Mouse (Mus musculus) macrophage (primary cell): ENCODE data around the gene Gm49776. TPM values are rescaled to one million over a fixed set of nuclear protein-coding genes. Genes with fewer than 3 reads are reported as not detected.
A peak's percentile ranks its signal among the peaks of the same experiment; 100 is the strongest.

Experiments used
- H3K27ac ChIP-seq: fragments of 350-480 bp; formaldehyde crosslinking; 2 replicates; pipeline ENCODE4 v1.9.0; 2021
- H3K36me3 ChIP-seq: fragments of 350-480 bp; formaldehyde crosslinking; 2 replicates; pipeline ENCODE4 v1.9.0; 2021; ENCODE audit errors: inconsistent target
- H3K4me3 ChIP-seq: fragments of 350-480 bp; formaldehyde crosslinking; 2 replicates; pipeline ENCODE4 v1.9.0; 2021; ENCODE audit errors: inconsistent target
- H3K79me2 ChIP-seq: fragments of 350-480 bp; formaldehyde crosslinking; 2 replicates; pipeline ENCODE4 v1.9.0; 2021; ENCODE audit errors: inconsistent target
- WGBS: methylation state at CpG from one replicate; pipeline ENCODE4 v1.1.7; 2026; ENCODE audit warnings: inconsistent platforms; ENCODE audit not compliant: missing documents; 5-methylcytosine and 5-hydroxymethylcytosine counted together
- polyA plus RNA-seq: library from polyadenylated mRNA; stranded (reverse); fragments of 250-400 nt; gene quantifications from 3 replicates; pipeline ENCODE4 v1.2.4, GENCODE M21; 2018; ENCODE audit warnings: inconsistent platforms

Gene Gm49776
- polyA plus RNA-seq, 1 experiment from 2014 or later = not detected

GRCm38 (mm10) chr16:18248433-18249363 lies 9.4 kb downstream of the Gm49776 start, which contains the start of the genes Trmt2a and Ranbp1:
TSS of gene Trmt2a (plus strand) at chr16:18248679.
TSS of gene Ranbp1 (minus strand) at chr16:18248732.
- under 1% methylated on average over 78 of the region's 102 CpGs for WGBS
- peaks cover 54% of the 10 kb centered on the region for H3K36me3 ChIP-seq

GRCm38 (mm10) chr16:18247521-18248399 lies 10.4 kb downstream of the Gm49776 start:
- peaks cover 86% of the 10 kb centered on the region for H3K79me2 ChIP-seq
- peak overlapping the region; percentile 65 for H3K27ac ChIP-seq
- WGBS = under 1% methylated on average over 27 of the region's 33 CpGs
- H3K36me3 ChIP-seq = peaks cover 54% of the 10 kb centered on the region
- peak overlapping the region; percentile 88 for H3K4me3 ChIP-seq

More at GRCm38 (mm10) chr16:18248433-18249363, 9.4 kb downstream of the Gm49776 start, which contains the start of the genes Trmt2a and Ranbp1:
- H3K27ac ChIP-seq = peak within 1 kb of the TSS; percentile 86
- H3K79me2 ChIP-seq = peaks cover 77% of the 10 kb centered on the region
- peak within 1 kb of the TSS; percentile 89 for H3K4me3 ChIP-seq

GRCm38 (mm10) chr16:18241581-18241980 lies 16.5 kb downstream of the Gm49776 start:
- Histone ChIP-seq H3K36me3 (peaks cover 68% of the 10 kb centered on the region), H3K27ac (no peak overlapping the region), H3K4me3 (no peak overlapping the region), H3K79me2 (peaks cover 43% of the 10 kb centered on the region)
- 93% methylated on average over 10 of the region's 10 CpGs for WGBS

GRCm38 (mm10) chr16:18236676-18237501 lies 21.2 kb downstream of the Gm49776 start:
- H3K79me2 ChIP-seq = peaks cover 7% of the 10 kb centered on the region; the same call in 1 of the 2 replicates
- 89% methylated on average over 7 of the region's 7 CpGs for WGBS
- H3K4me3 ChIP-seq = no peak overlapping the region
- peaks cover 27% of the 10 kb centered on the region for H3K36me3 ChIP-seq
- H3K27ac ChIP-seq = no peak overlapping the region

GRCm38 (mm10) chr16:18235389-18236065 lies 22.6 kb downstream of the Gm49776 start:
- H3K27ac ChIP-seq = 0 out of 2 replicates have a peak overlapping the region, but pooled peaks have one; percentile 2
- H3K36me3 ChIP-seq = peaks cover 14% of the 10 kb centered on the region
- H3K4me3 ChIP-seq = peak overlapping the region; percentile 56
- H3K79me2 ChIP-seq = peaks cover 20% of the 10 kb centered on the region; the same call in 1 of the 2 replicates
- 19% methylated on average over 19 of the region's 19 CpGs for WGBS

GRCm38 (mm10) chr16:18234671-18235388 lies 23.3 kb downstream of the Gm49776 start, which contains the start of gene Zdhhc8:
TSS of gene Zdhhc8 (minus strand) at chr16:18235136.
- Histone ChIP-seq H3K79me2 (peaks cover 26% of the 10 kb centered on the region; the same call in 1 of the 2 replicates), H3K27ac (0 out of 2 replicates have a peak within 1 kb of the TSS, but pooled peaks have one; percentile 2)
- under 1% methylated on average over 50 of the region's 79 CpGs for WGBS

GRCm38 (mm10) chr16:18233919-18234670 lies 24.0 kb downstream of the Gm49776 start:
- Histone ChIP-seq H3K27ac (no peak overlapping the region), H3K36me3 (peaks cover 5% of the 10 kb centered on the region; the same call in 1 of the 2 replicates), H3K4me3 (peak overlapping the region; percentile 47), H3K79me2 (peaks cover 28% of the 10 kb centered on the region; the same call in 1 of the 2 replicates)
- 14% methylated on average over 13 of the region's 13 CpGs for WGBS

More at GRCm38 (mm10) chr16:18234671-18235388, 23.3 kb downstream of the Gm49776 start, which contains the start of gene Zdhhc8:
- Histone ChIP-seq H3K36me3 (peaks cover 12% of the 10 kb centered on the region), H3K4me3 (peak within 1 kb of the TSS; percentile 56)

GRCm38 (mm10) chr16:18233451-18233850 lies 24.7 kb downstream of the Gm49776 start:
- peaks cover 28% of the 10 kb centered on the region; the same call in 1 of the 2 replicates for H3K79me2 ChIP-seq
- 13% methylated on average over 1 of the region's 1 CpGs for WGBS
- H3K36me3 ChIP-seq = no peaks in the 10 kb centered on the region
- H3K27ac ChIP-seq = no peak overlapping the region
- no peak overlapping the region for H3K4me3 ChIP-seq

GRCm38 (mm10) chr16:18231451-18231850 lies 26.7 kb downstream of the Gm49776 start:
- Histone ChIP-seq H3K4me3 (no peak overlapping the region), H3K79me2 (peaks cover 28% of the 10 kb centered on the region; the same call in 1 of the 2 replicates), H3K27ac (no peak overlapping the region), H3K36me3 (peaks cover 11% of the 10 kb centered on the region)
- WGBS = 93% methylated on average over 3 of the region's 4 CpGs

GRCm38 (mm10) chr16:18231047-18231446 lies 27.1 kb downstream of the Gm49776 start:
- peaks cover 15% of the 10 kb centered on the region for H3K36me3 ChIP-seq

GRCm38 (mm10) chr16:18230617-18231016 lies 27.5 kb downstream of the Gm49776 start:
- WGBS = 94% methylated on average over 6 of the region's 6 CpGs
- Histone ChIP-seq H3K79me2 (peaks cover 28% of the 10 kb centered on the region; the same call in 1 of the 2 replicates), H3K27ac (no peak overlapping the region), H3K4me3 (no peak overlapping the region), H3K36me3 (peaks cover 16% of the 10 kb centered on the region)

More at GRCm38 (mm10) chr16:18231047-18231446, 27.1 kb downstream of the Gm49776 start:
- H3K79me2 ChIP-seq = peaks cover 28% of the 10 kb centered on the region; the same call in 1 of the 2 replicates
- no peak overlapping the region for H3K27ac ChIP-seq
- H3K4me3 ChIP-seq = no peak overlapping the region
- WGBS = 92% methylated on average over 3 of the region's 3 CpGs

GRCm38 (mm10) chr16:18229622-18230021 lies 28.5 kb downstream of the Gm49776 start:
- WGBS = 46% methylated on average over 11 of the region's 11 CpGs
- Histone ChIP-seq H3K4me3 (no peak overlapping the region), H3K79me2 (peaks cover 28% of the 10 kb centered on the region; the same call in 1 of the 2 replicates), H3K27ac (no peak overlapping the region), H3K36me3 (peaks cover 21% of the 10 kb centered on the region)
